Mouse (Mus musculus) liver, embryonic 11.5 days (tissue): Measurements from ENCODE around the gene Catsperg2. TPM values are rescaled to one million over a fixed set of nuclear protein-coding genes. Genes with fewer than 3 reads are reported as not detected.
"Not testable (repeated sequence)": the region's sequence is repeated elsewhere in the genome, so short reads cannot be mapped to it uniquely, and the experiment has no call there.

ENCODE experiments used
- ATAC-seq: fragments of 200-750 bp; cut with Nextera tagmentation; replicated peaks from 2 replicates; pipeline ENCODE4 v1.8.0; 2017; ENCODE audit warnings: moderate number of reproducible peaks, mild to moderate bottlenecking, moderate TSS enrichment, moderate library complexity; ENCODE audit not compliant: low FRiP score
- DNase-seq: peaks from one replicate; pipeline ENCODE4 v3.0.0-alpha.2; 2017; ENCODE audit warnings: low spot score
- H3K27ac ChIP-seq: fragments of 300-500 bp; sonication (generic); 2 replicates; pipeline ENCODE4 v1.5.1; 2014; ENCODE audit warnings: mild to moderate bottlenecking, low read depth, low read length, control low read depth
- H3K27me3 ChIP-seq: fragments of 300-500 bp; sonication (generic); replicated peaks from 2 replicates; pipeline ENCODE4 v1.6.1; 2014; ENCODE audit warnings: low read length, mixed read lengths; ENCODE audit not compliant: control insufficient read depth, insufficient read depth
- H3K36me3 ChIP-seq: fragments of 300-500 bp; sonication (generic); 2 replicates; pipeline ENCODE4 v1.6.1; 2014; ENCODE audit warnings: mild to moderate bottlenecking, low read length, moderate library complexity, mixed read lengths; ENCODE audit not compliant: control insufficient read depth, insufficient read depth
- H3K4me1 ChIP-seq: fragments of 300-500 bp; sonication (generic); replicated peaks from 2 replicates; pipeline ENCODE4 v1.6.1; 2014; ENCODE audit warnings: low read length, mixed read lengths; ENCODE audit not compliant: control insufficient read depth, insufficient read depth
- H3K4me2 ChIP-seq: fragments of 300-500 bp; sonication (generic); 2 replicates; pipeline ENCODE4 v1.6.1; 2014; ENCODE audit warnings: mild to moderate bottlenecking, control low read depth, moderate library complexity
- H3K4me3 ChIP-seq: fragments of 300-500 bp; sonication (generic); 2 replicates; pipeline ENCODE4 v1.5.1; 2014; ENCODE audit warnings: low read depth, low read length, control low read depth
- H3K9ac ChIP-seq: fragments of 300-500 bp; sonication (generic); 2 replicates; pipeline ENCODE4 v1.6.1; 2014; ENCODE audit warnings: low read depth, low read length, control low read depth
- H3K9me3 ChIP-seq: fragments of 300-500 bp; sonication (generic); 2 replicates; pipeline ENCODE4 v1.6.1; 2016; ENCODE audit warnings: low read length, inconsistent platforms, mixed read lengths; ENCODE audit not compliant: control insufficient read depth
- WGBS: fragments of 180-500 bp; shearing (Covaris S2); extraction: QIAGEN DNeasy Blood & Tissue Kit; methylation state at CpG from one replicate; pipeline ENCODE4 v1.1.7; 2014; 5-methylcytosine and 5-hydroxymethylcytosine counted together
- polyA plus RNA-seq: library from polyadenylated mRNA; unstranded; fragments of >200 nt; fragmentation: Nextera tagmentation; extraction: Ambion mirVana; gene quantifications from 2 replicates; pipeline ENCODE4 v1.2.1, GENCODE M21; 2014

Catsperg2 gene
- not detected in 2 replicates for polyA plus RNA-seq

- H3K27ac ChIP-seq, H3K27me3 ChIP-seq, DNase-seq, H3K4me1 ChIP-seq, H3K36me3 ChIP-seq, ATAC-seq, H3K9ac ChIP-seq, H3K9me3 ChIP-seq: not testable (repeated sequence)
- WGBS, result 54% methylated on average over 11 of the region's 11 CpGs
- H3K4me2 ChIP-seq, result peak within 1 kb of the TSS; percentile 7; the same call in 1 of the 2 replicates
- peak within 1 kb of the TSS; percentile 15; the same call in 1 of the 2 replicates for H3K4me3 ChIP-seq
Measured at GRCm38 (mm10) chr7:29726860-29727259, at the start of gene Catsperg2. Gene Catsperg2, minus strand, starts transcription at chr7:29727032.

DNA sequence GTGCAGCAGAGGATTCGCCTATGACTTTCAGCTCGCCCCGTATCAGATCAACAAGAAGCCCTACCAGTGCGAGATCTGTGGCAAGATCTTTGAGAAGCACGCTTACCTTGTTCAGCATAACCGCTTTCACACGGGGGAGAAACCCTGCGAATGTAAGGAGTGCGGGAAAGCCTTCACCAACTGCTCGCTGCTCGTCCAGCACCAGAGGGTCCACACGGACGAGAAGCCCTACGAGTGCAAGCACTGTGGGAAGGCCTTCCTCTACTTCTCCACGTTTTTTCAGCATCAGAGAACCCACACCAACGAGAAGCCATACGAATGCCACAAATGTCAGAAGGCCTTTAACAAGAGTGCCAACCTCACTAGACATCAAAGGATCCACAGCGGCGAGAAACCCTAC, 49.7 kb upstream of the Catsperg2 start:
- no peak overlapping the region for H3K9ac ChIP-seq
- no peak overlapping the region for H3K4me2 ChIP-seq
- no peak for ATAC-seq
- H3K36me3 ChIP-seq, result peaks cover 60% of the 10 kb centered on the region
- peaks cover 3% of the 10 kb centered on the region for H3K9me3 ChIP-seq
- no peaks in the 10 kb centered on the region for H3K27me3 ChIP-seq
- H3K27ac ChIP-seq, result no peak overlapping the region
- no peak overlapping the region for H3K4me3 ChIP-seq
- no peak for DNase-seq
- WGBS, result 95% methylated on average over 19 of the region's 19 CpGs
- no peaks in the 10 kb centered on the region for H3K4me1 ChIP-seq

DNA sequence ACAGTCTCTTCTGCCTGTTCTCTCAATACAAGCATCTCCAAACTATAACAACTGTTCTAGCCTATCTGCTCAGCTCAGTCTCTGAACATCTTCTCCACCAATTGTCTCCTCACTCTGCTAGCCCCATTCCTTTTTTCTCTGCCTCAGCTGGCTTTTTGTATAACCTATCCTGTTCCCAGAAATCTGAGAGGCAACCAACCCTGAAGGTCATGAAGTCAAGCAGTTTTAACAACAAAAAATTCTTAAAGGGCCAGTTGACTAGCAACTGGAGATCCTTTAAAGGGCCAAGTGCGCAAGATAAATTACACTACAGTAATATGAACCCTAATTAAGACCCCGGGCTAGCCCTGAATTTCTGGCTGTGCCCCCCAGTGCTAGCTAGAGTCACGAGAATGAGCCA, 47.5 kb upstream of the Catsperg2 start:
- Histone ChIP-seq H3K27me3 (no peaks in the 10 kb centered on the region), H3K4me3 (no peak overlapping the region), H3K27ac (no peak overlapping the region), H3K9me3 (peaks cover 3% of the 10 kb centered on the region), H3K4me1 (peaks cover 7% of the 10 kb centered on the region), H3K36me3 (peaks cover 60% of the 10 kb centered on the region), H3K9ac (no peak overlapping the region), H3K4me2 (no peak overlapping the region)
- 98% methylated on average over 3 of the region's 3 CpGs for WGBS
- ATAC-seq, result no peak
- DNase-seq, result no peak

GRCm38 (mm10) chr7:29773503-29773902, 46.7 kb upstream of the Catsperg2 start:
- no peak for DNase-seq
- no peak overlapping the region for H3K27ac ChIP-seq
- H3K4me3 ChIP-seq, result no peak overlapping the region
- no peak for ATAC-seq
- H3K4me2 ChIP-seq, result no peak overlapping the region
- H3K27me3 ChIP-seq, result no peaks in the 10 kb centered on the region
- no peak overlapping the region for H3K9ac ChIP-seq
- peaks cover 55% of the 10 kb centered on the region for H3K36me3 ChIP-seq
- WGBS, result 93% methylated on average over 7 of the region's 7 CpGs
- peaks cover 3% of the 10 kb centered on the region for H3K9me3 ChIP-seq
- H3K4me1 ChIP-seq, result peaks cover 8% of the 10 kb centered on the region

GRCm38 (mm10) chr7:29768980-29769379, 42.1 kb upstream of the Catsperg2 start:
- WGBS, result 6% methylated on average over 10 of the region's 10 CpGs

GRCm38 (mm10) chr7:29768090-29768900, 41.5 kb upstream of the Catsperg2 start, which contains the start of gene Zfp84:
Gene Zfp84, plus strand, starts transcription at chr7:29768552.
- DNase-seq (peak; percentile 85), ATAC-seq (peak; percentile 93)
- peak within 1 kb of the TSS; percentile 72 for H3K27ac ChIP-seq
- H3K4me2 ChIP-seq, result peak within 1 kb of the TSS; percentile 90
- WGBS, result under 1% methylated on average over 32 of the region's 32 CpGs
- peak within 1 kb of the TSS; percentile 68 for H3K4me3 ChIP-seq
- H3K27me3 ChIP-seq, result no peaks in the 10 kb centered on the region
- H3K4me1 ChIP-seq, result peaks cover 8% of the 10 kb centered on the region
- no peaks in the 10 kb centered on the region for H3K9me3 ChIP-seq
- peaks cover 6% of the 10 kb centered on the region for H3K36me3 ChIP-seq
- H3K9ac ChIP-seq, result peak within 1 kb of the TSS; percentile 70

More at GRCm38 (mm10) chr7:29768980-29769379, 42.1 kb upstream of the Catsperg2 start:
- Histone ChIP-seq H3K4me3 (peak overlapping the region; percentile 68), H3K27ac (peak overlapping the region; percentile 47; the same call in 1 of the 2 replicates), H3K9ac (peak overlapping the region; percentile 70), H3K4me2 (peak overlapping the region; percentile 90), H3K4me1 (peaks cover 8% of the 10 kb centered on the region), H3K27me3 (no peaks in the 10 kb centered on the region), H3K9me3 (no peaks in the 10 kb centered on the region), H3K36me3 (peaks cover 11% of the 10 kb centered on the region)
- DNase-seq, result no peak
- ATAC-seq, result no peak

- H3K4me2 ChIP-seq, result peak overlapping the region; percentile 90
- H3K4me3 ChIP-seq, result peak overlapping the region; percentile 68
- H3K4me1 ChIP-seq, result peaks cover 8% of the 10 kb centered on the region
- WGBS, result 5% methylated on average over 15 of the region's 15 CpGs
- H3K9ac ChIP-seq, result peak overlapping the region; percentile 14
- ATAC-seq (peak; percentile 54), DNase-seq (peak; percentile 78)
- no peaks in the 10 kb centered on the region for H3K27me3 ChIP-seq
- no peak overlapping the region for H3K27ac ChIP-seq
- no peaks in the 10 kb centered on the region for H3K9me3 ChIP-seq
- peaks cover 3% of the 10 kb centered on the region; the same call in 1 of the 2 replicates for H3K36me3 ChIP-seq
Measured at GRCm38 (mm10) chr7:29767058-29767686, 40.3 kb upstream of the Catsperg2 start.

GRCm38 (mm10) chr7:29764702-29765101, 37.9 kb upstream of the Catsperg2 start:
- ATAC-seq, result no peak
- H3K9me3 ChIP-seq, result no peaks in the 10 kb centered on the region
- no peak overlapping the region for H3K4me2 ChIP-seq
- no peak overlapping the region for H3K4me3 ChIP-seq
- 68% methylated on average over 7 of the region's 7 CpGs for WGBS
- H3K27ac ChIP-seq, result no peak overlapping the region
- no peak for DNase-seq
- H3K27me3 ChIP-seq, result no peaks in the 10 kb centered on the region
- no peaks in the 10 kb centered on the region for H3K36me3 ChIP-seq
- H3K4me1 ChIP-seq, result peaks cover 5% of the 10 kb centered on the region
- no peak overlapping the region for H3K9ac ChIP-seq
